Mouse (Mus musculus) liver, postnatal 0 days (tissue): ENCODE data around the gene Gm10142. TPM values are rescaled to one million over a fixed set of nuclear protein-coding genes. Genes with fewer than 3 reads are reported as not detected.
"Not testable (repeated sequence)": the region's sequence is repeated elsewhere in the genome, so short reads cannot be mapped to it uniquely, and the experiment has no call there.

Experiments
- ATAC-seq: fragments of 200-750 bp; cut with Nextera tagmentation; 2 replicates; pipeline ENCODE4 v1.8.0; 2017; ENCODE audit warnings: mild to moderate bottlenecking, moderate library complexity
- DNase-seq: peaks from one replicate; pipeline ENCODE4 v3.0.0-alpha.2; 2016
- H3K27ac ChIP-seq: fragments of 300-500 bp; sonication (generic); 2 replicates; pipeline ENCODE4 v1.5.1; 2014; ENCODE audit warnings: antibody characterized with exemption, moderate library complexity, mild to moderate bottlenecking, low read depth
- H3K27me3 ChIP-seq: fragments of 300-500 bp; sonication (generic); 2 replicates; pipeline ENCODE4 v1.6.1; 2014; ENCODE audit warnings: low read length, control low read depth, mixed read lengths; ENCODE audit not compliant: insufficient read depth
- H3K36me3 ChIP-seq: fragments of 300-500 bp; sonication (generic); replicated peaks from 2 replicates; pipeline ENCODE4 v1.6.1; 2014; ENCODE audit warnings: mild to moderate bottlenecking, control low read depth, low read length, moderate library complexity, mixed read lengths; ENCODE audit not compliant: insufficient read depth
- H3K4me1 ChIP-seq: fragments of 300-500 bp; sonication (generic); 2 replicates; pipeline ENCODE4 v1.6.1; 2014; ENCODE audit warnings: antibody characterized with exemption, mild to moderate bottlenecking, control low read depth; ENCODE audit not compliant: insufficient read depth
- H3K4me2 ChIP-seq: fragments of 300-500 bp; sonication (generic); 2 replicates; pipeline ENCODE4 v1.6.1; 2014; ENCODE audit warnings: low read depth, mild to moderate bottlenecking, low read length, moderate library complexity, mixed read lengths
- H3K4me3 ChIP-seq: fragments of 300-500 bp; sonication (generic); 2 replicates; pipeline ENCODE4 v1.5.1; 2014; ENCODE audit warnings: low read depth, low read length
- H3K9ac ChIP-seq: fragments of 300-500 bp; sonication (generic); replicated peaks from 2 replicates; pipeline ENCODE4 v1.6.1; 2014; ENCODE audit warnings: mild to moderate bottlenecking, moderate library complexity
- H3K9me3 ChIP-seq: fragments of 300-500 bp; sonication (generic); 2 replicates; pipeline ENCODE4 v1.6.1; 2016; ENCODE audit warnings: mild to moderate bottlenecking, control low read depth, low read length, mixed read lengths
- CTCF ChIP-seq: sonication (generic); IDR thresholded peaks from 2 replicates; pipeline ENCODE4 v1.5.1; 2016; ENCODE audit warnings: antibody characterized with exemption, low read depth
- EP300 ChIP-seq: IDR thresholded peaks from 2 replicates; pipeline ENCODE4 v1.6.1; 2016; ENCODE audit warnings: antibody characterized with exemption, low read depth, mild to moderate bottlenecking
- whole genome bisulfite sequencing: fragments of 180-500 bp; shearing (Covaris S2); extraction: QIAGEN DNeasy Blood & Tissue Kit; methylation state at CpG from one replicate; pipeline ENCODE4 v1.1.7; 2014; ENCODE audit not compliant: insufficient replicate concordance; 5-methylcytosine and 5-hydroxymethylcytosine counted together
- polyA plus RNA-seq: library from polyadenylated mRNA; unstranded; fragments of >200 nt; fragmentation: Nextera tagmentation; extraction: Ambion mirVana; gene quantifications from 2 replicates; pipeline ENCODE4 v1.2.1, GENCODE M21; 2015

The Gm10142 gene
- polyA plus RNA-seq, 1 experiment from 2014 or later, result not detected

- ATAC-seq (no peak), DNase-seq (no peak)
- no peak within 1 kb of the TSS for H3K9ac ChIP-seq
- no peak within 1 kb of the TSS for H3K4me3 ChIP-seq
- no peaks in the 10 kb centered on the region for H3K4me1 ChIP-seq
- no peak within 1 kb of the TSS for H3K4me2 ChIP-seq
- WGBS, result 92% methylated on average over 1 of the region's 1 CpGs
- H3K27ac ChIP-seq, result no peak within 1 kb of the TSS
- TF ChIP-seq CTCF, result no peak
- no peak for TF ChIP-seq EP300
- no peaks in the 10 kb centered on the region for H3K36me3 ChIP-seq
- H3K27me3 ChIP-seq, result no peaks in the 10 kb centered on the region
- H3K9me3 ChIP-seq, result no peaks in the 10 kb centered on the region
Observed at GRCm38 (mm10) chr10:77706326-77706725, 9.3 kb upstream of the Gm10142 start, which contains the start of gene Gm10272. Gene Gm10272, plus strand, starts transcription at chr10:77706626.

DNA sequence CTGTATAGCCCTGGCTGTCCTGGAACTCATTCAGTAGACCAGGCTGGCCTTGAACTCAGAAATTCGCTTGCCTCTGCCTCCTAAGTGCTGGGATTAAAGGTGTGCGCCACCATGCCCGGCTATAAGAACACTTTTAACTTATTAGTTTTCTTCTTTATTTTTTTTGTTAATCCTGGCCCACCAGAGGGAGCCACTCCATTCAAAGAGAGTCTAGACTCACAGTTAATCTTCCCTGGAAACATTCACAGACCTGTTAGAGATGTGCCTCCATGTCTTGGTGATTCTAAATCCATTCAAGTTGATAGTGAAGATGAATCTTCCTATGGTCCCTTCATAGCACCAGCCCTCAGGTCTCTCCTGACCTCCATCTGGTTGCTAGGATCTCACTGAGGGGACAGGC, 5.8 kb upstream of the Gm10142 start:
- Histone ChIP-seq H3K4me2 (no peak overlapping the region), H3K27me3 (no peaks in the 10 kb centered on the region), H3K9ac (no peak overlapping the region), H3K4me3 (no peak overlapping the region), H3K4me1 (no peaks in the 10 kb centered on the region), H3K9me3 (no peaks in the 10 kb centered on the region), H3K27ac (no peak overlapping the region), H3K36me3 (no peaks in the 10 kb centered on the region)
- TF ChIP-seq EP300, result no peak
- no peak for TF ChIP-seq CTCF
- DNase-seq (no peak), ATAC-seq (no peak)
- WGBS, result 79% methylated on average over 3 of the region's 3 CpGs

- not testable (repeated sequence) for H3K4me2 ChIP-seq, H3K27ac ChIP-seq, ATAC-seq, H3K27me3 ChIP-seq, H3K9ac ChIP-seq, H3K4me1 ChIP-seq, H3K9me3 ChIP-seq, H3K4me3 ChIP-seq, H3K36me3 ChIP-seq, DNase-seq
Observed at GRCm38 (mm10) chr10:77711157-77711556, 4.5 kb upstream of the Gm10142 start, which contains the start of gene Gm10024. Gene Gm10024, plus strand, starts transcription at chr10:77711457.

DNA sequence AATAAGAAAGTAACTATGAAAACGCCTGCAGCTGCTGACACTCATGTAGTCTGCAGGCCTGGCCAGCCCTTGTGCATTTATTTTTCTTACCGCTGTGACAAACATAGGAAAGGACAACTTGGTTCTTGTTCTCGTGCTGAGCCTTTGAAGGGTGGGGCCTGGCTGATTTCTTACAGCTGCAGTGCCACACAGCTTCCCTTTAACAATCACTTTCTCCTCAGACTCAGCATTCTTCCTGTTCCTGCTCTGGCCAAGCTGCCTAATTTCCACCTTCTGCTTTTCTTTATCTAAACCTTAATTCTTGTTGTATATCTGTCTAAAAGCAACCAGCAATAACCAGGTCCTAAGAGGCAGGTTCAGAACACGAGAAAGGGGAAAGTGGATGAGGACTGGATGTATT, 1.9 kb upstream of the Gm10142 start:
- no peak overlapping the region for H3K4me3 ChIP-seq
- H3K27ac ChIP-seq, result no peak overlapping the region
- WGBS, result 35% methylated on average over 4 of the region's 4 CpGs
- no peaks in the 10 kb centered on the region for H3K9me3 ChIP-seq
- TF ChIP-seq EP300, result no peak
- TF ChIP-seq CTCF, result no peak
- H3K27me3 ChIP-seq, result no peaks in the 10 kb centered on the region
- H3K9ac ChIP-seq, result no peak overlapping the region
- H3K36me3 ChIP-seq, result no peaks in the 10 kb centered on the region
- no peaks in the 10 kb centered on the region for H3K4me1 ChIP-seq
- ATAC-seq, result no peak
- no peak overlapping the region for H3K4me2 ChIP-seq
- no peak for DNase-seq

- WGBS, result 87% methylated on average over 1 of the region's 1 CpGs
- not testable (repeated sequence) for H3K4me3 ChIP-seq, H3K27me3 ChIP-seq, H3K9me3 ChIP-seq, H3K4me2 ChIP-seq, H3K9ac ChIP-seq, ATAC-seq, H3K36me3 ChIP-seq, DNase-seq, H3K27ac ChIP-seq, H3K4me1 ChIP-seq
Observed at GRCm38 (mm10) chr10:77720299-77720698, 4.7 kb downstream of the Gm10142 start, which contains the start of gene Krtap12-1. Gene Krtap12-1, plus strand, starts transcription at chr10:77720599.

DNA sequence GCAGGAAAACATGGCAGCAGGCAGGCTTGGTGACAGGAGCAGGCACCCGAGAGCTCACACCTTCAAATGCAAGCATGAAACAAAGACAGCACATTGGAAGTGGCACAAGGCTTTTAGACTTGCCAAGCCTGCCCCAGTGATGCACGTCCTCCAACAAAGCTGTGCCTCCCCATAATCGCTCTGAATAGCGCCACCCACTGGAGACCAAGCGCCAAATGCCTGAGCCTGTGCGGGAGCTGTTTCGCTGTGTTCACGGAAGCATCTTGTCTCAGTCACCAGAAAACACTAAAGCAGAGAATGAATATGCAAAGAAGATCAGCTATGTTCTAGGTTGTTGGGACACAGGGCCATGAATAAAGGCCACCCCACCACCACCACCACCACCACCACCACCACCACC, 9.2 kb downstream of the Gm10142 start:
- no peaks in the 10 kb centered on the region for H3K4me1 ChIP-seq
- no peak overlapping the region for H3K4me3 ChIP-seq
- DNase-seq (no peak), ATAC-seq (no peak)
- TF ChIP-seq CTCF (0 out of 2 replicates have a peak, but pooled peaks have one; percentile 24), EP300 (no peak)
- H3K27me3 ChIP-seq, result no peaks in the 10 kb centered on the region
- H3K36me3 ChIP-seq, result no peaks in the 10 kb centered on the region
- H3K27ac ChIP-seq, result no peak overlapping the region
- no peak overlapping the region for H3K9ac ChIP-seq
- WGBS, result 71% methylated on average over 8 of the region's 8 CpGs
- H3K9me3 ChIP-seq, result no peaks in the 10 kb centered on the region
- no peak overlapping the region for H3K4me2 ChIP-seq

- Histone ChIP-seq H3K9me3 (no peaks in the 10 kb centered on the region), H3K27me3 (no peaks in the 10 kb centered on the region), H3K4me1 (no peaks in the 10 kb centered on the region), H3K27ac (no peak within 1 kb of the TSS), H3K4me2 (no peak within 1 kb of the TSS), H3K4me3 (no peak within 1 kb of the TSS), H3K9ac (no peak within 1 kb of the TSS), H3K36me3 (no peaks in the 10 kb centered on the region)
- ATAC-seq, result no peak
- TF ChIP-seq CTCF, result no peak
- no peak for TF ChIP-seq EP300
- no peak for DNase-seq
- WGBS, result 17% methylated on average over 3 of the region's 3 CpGs
Observed at GRCm38 (mm10) chr10:77726186-77726585, 10.6 kb downstream of the Gm10142 start, which contains the start of gene Gm10100. Gene Gm10100, plus strand, starts transcription at chr10:77726486.
